Mouse (Mus musculus) neural tube, embryonic 14.5 days (tissue): ENCODE measurements at regions not wholly inside any gene's neighbourhood (a gene's known extent, or its start where the extent isn't known, plus 50 kb on each side); places are given as distances from the start of the nearest gene placed in this dataset.

Experiments used
- ATAC-seq: fragments of 200-750 bp; cut with Nextera tagmentation; 2 replicates; pipeline ENCODE4 v1.8.0; 2017; ENCODE audit warnings: low read depth, mild to moderate bottlenecking, moderate TSS enrichment, moderate library complexity
- H3K27ac ChIP-seq: fragments of 300-500 bp; sonication (generic); 2 replicates; pipeline ENCODE4 v1.5.1; 2014; ENCODE audit warnings: low read depth, mild to moderate bottlenecking, control low read depth, low read length, moderate library complexity, mixed read lengths
- H3K27me3 ChIP-seq: fragments of 300-500 bp; sonication (generic); 2 replicates; pipeline ENCODE4 v1.6.1; 2014; ENCODE audit warnings: low read length; ENCODE audit not compliant: control insufficient read depth, insufficient read depth
- H3K36me3 ChIP-seq: fragments of 300-500 bp; sonication (generic); 2 replicates; pipeline ENCODE4 v1.6.1; 2014; ENCODE audit warnings: low read length, mixed read lengths; ENCODE audit not compliant: control insufficient read depth, insufficient read depth
- H3K4me1 ChIP-seq: fragments of 300-500 bp; sonication (generic); 2 replicates; pipeline ENCODE4 v1.6.1; 2014; ENCODE audit warnings: low read length; ENCODE audit not compliant: control insufficient read depth, insufficient read depth
- H3K4me2 ChIP-seq: fragments of 300-500 bp; sonication (generic); 2 replicates; pipeline ENCODE4 v1.6.1; 2014; ENCODE audit warnings: mild to moderate bottlenecking, low read depth, low read length, control low read depth
- H3K4me3 ChIP-seq: fragments of 300-500 bp; sonication (generic); 2 replicates; pipeline ENCODE4 v1.5.1; 2014; ENCODE audit warnings: low read depth, low read length, control low read depth, mixed read lengths
- H3K9ac ChIP-seq: fragments of 300-500 bp; sonication (generic); replicated peaks from 2 replicates; pipeline ENCODE4 v1.6.1; 2014; ENCODE audit warnings: low read depth, mild to moderate bottlenecking, control low read depth, low read length, mixed read lengths
- H3K9me3 ChIP-seq: fragments of 300-500 bp; sonication (generic); 2 replicates; pipeline ENCODE4 v1.6.1; 2016; ENCODE audit warnings: low read length; ENCODE audit not compliant: control insufficient read depth
- WGBS: fragments of 180-500 bp; shearing (Covaris S2); extraction: QIAGEN DNeasy Blood & Tissue Kit; methylation state at CpG from one replicate; pipeline ENCODE4 v1.1.7; 2014; 5-methylcytosine and 5-hydroxymethylcytosine counted together

GRCm38 (mm10) chr11:63769738-63770137, 152.4 kb downstream of the Hs3st3b1 start:
- no peaks in the 10 kb centered on the region for H3K4me1 ChIP-seq
- no peak overlapping the region for H3K27ac ChIP-seq
- no peak overlapping the region for H3K9ac ChIP-seq

DNA sequence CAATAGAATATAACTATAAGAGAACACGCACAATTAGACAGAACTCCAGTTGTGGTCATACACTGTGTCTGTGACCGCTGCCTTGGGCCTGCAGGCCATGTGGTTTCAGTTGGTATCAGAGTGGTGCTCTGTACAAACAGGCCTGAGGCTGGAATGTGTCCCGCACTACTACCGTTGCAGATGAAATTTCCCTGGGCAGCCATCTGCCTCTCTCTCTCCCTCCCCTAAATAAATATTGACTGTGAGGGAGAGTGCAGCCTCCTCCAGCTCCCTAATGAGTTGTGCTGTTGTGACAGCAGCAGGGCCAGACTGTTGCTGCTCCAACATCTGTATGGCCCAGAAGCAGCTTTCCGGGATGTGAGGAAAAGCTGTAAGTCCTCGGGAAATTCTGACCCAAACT, 146.7 kb downstream of the Hs3st3b1 start:
- Histone ChIP-seq H3K27me3 (no peaks in the 10 kb centered on the region), H3K27ac (no peak overlapping the region), H3K4me3 (no peak overlapping the region), H3K36me3 (no peaks in the 10 kb centered on the region), H3K4me2 (no peak overlapping the region), H3K9ac (no peak overlapping the region), H3K4me1 (no peaks in the 10 kb centered on the region), H3K9me3 (no peaks in the 10 kb centered on the region)
- WGBS = 50% methylated on average over 6 of the region's 6 CpGs
- ATAC-seq = no peak; the same call in 1 of the 2 replicates

More at GRCm38 (mm10) chr11:63769738-63770137, 152.4 kb downstream of the Hs3st3b1 start:
- Histone ChIP-seq H3K4me2 (no peak overlapping the region), H3K4me3 (no peak overlapping the region), H3K9me3 (no peaks in the 10 kb centered on the region), H3K36me3 (no peaks in the 10 kb centered on the region), H3K27me3 (no peaks in the 10 kb centered on the region)
- WGBS = 97% methylated on average over 2 of the region's 2 CpGs
- no peak for ATAC-seq

DNA sequence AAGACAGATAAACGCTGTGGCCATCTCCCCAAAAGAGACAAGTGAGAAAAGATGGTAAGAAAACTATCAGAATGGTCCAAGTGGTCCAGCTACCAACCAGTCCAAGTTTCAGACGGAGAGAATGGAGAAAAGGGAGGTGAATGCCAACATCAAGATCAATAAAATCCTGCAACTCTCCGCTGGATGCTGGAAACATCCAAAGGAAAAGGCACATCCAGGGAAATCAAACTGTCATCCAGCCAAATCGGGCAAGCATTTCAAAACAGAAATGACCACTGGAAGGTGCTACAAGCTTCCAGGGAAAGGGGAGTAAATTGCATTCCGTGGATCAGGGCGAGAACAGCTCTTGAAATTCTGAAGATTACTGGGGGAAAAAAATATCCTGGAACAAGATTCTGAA, 142.7 kb downstream of the Hs3st3b1 start:
- no peaks in the 10 kb centered on the region for H3K9me3 ChIP-seq
- 86% methylated on average over 6 of the region's 6 CpGs for WGBS
- H3K27ac ChIP-seq = no peak overlapping the region
- H3K4me1 ChIP-seq = no peaks in the 10 kb centered on the region
- no peak overlapping the region for H3K9ac ChIP-seq
- no peaks in the 10 kb centered on the region for H3K27me3 ChIP-seq
- H3K4me2 ChIP-seq = no peak overlapping the region
- no peaks in the 10 kb centered on the region for H3K36me3 ChIP-seq
- ATAC-seq = no peak
- no peak overlapping the region for H3K4me3 ChIP-seq

DNA sequence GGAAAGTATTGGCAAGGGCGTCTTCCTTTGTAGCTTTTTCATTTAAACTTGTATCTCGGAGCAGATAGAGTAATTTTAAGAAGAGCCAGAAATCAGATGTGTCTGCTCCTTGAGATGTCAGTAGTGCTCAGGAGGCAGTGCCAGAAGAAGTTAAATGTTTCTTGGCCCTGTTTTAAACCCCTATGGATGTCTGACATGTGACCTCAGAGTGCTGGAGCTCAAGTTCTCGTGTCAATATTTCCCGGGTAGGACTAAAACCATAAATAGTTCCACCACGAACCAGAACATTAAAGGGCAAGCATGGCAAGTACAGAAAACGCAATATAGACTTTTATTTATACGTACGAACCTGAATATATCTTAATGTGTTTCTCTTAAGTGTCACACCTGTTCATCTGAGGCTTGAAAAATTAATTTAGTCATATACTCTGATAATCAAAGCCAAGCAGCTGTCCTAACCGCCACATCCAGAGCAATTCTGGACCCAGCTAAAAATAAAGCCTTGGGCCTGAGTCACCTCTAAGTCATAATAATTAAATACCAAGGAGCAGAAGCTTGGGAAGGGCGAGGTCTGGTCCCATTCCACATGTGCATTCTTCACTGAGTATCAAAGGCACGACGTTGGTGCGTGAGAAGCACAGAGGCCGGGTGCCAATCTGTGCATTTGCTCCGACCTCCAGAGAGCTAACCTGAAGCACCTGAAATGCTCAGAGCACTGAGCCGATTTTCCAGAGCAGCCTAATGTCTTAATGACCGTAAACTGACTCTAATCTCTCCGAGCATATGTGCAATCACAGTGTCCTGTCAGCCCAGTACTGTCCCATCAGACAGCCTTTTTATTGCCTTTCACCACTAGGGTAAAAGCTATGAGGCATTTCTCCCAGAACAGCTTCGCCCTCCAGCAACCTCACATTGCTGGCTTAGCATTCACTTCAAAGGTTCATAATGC, 139.8 kb downstream of the Hs3st3b1 start:
- no peak for ATAC-seq
- WGBS = 78% methylated on average over 19 of the region's 19 CpGs

GRCm38 (mm10) chr11:63785281-63785886, 136.7 kb downstream of the Hs3st3b1 start:
- no peaks in the 10 kb centered on the region for H3K36me3 ChIP-seq
- no peaks in the 10 kb centered on the region for H3K9me3 ChIP-seq
- no peaks in the 10 kb centered on the region; the same call in 1 of the 2 replicates for H3K4me1 ChIP-seq
- no peak overlapping the region for H3K4me3 ChIP-seq
- peak overlapping the region; percentile 6; the same call in 1 of the 2 replicates for H3K27ac ChIP-seq
- H3K27me3 ChIP-seq = no peaks in the 10 kb centered on the region
- peak; percentile 31; the same call in 1 of the 2 replicates for ATAC-seq
- no peak overlapping the region for H3K9ac ChIP-seq
- H3K4me2 ChIP-seq = no peak overlapping the region
- WGBS = 7% methylated on average over 8 of the region's 8 CpGs

More for the DNA sequence above, 139.8 kb downstream of the Hs3st3b1 start:
- no peaks in the 10 kb centered on the region for H3K9me3 ChIP-seq
- no peak overlapping the region for H3K4me2 ChIP-seq
- H3K4me1 ChIP-seq = no peaks in the 10 kb centered on the region; the same call in 1 of the 2 replicates
- H3K27ac ChIP-seq = no peak overlapping the region
- H3K4me3 ChIP-seq = no peak overlapping the region
- H3K9ac ChIP-seq = no peak overlapping the region
- H3K27me3 ChIP-seq = no peaks in the 10 kb centered on the region
- H3K36me3 ChIP-seq = no peaks in the 10 kb centered on the region

DNA sequence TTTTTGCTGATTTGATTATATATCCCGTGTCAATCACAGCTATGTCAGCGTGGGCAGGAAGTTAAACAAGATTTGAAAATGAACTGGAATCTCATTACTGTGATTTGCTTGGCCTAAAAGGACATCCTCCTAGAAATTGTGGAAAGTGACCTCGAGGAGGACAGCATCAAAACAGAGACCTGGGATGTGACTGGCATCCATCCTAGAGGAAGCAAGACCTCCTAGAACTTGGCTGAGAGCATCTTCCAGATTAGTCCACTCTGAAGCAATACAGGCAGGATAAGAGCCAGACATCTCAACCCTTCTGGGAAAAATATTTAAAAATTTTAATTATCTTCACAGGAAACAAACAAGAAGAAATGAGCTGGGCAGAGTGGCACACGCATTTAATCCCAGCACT, 136.1 kb downstream of the Hs3st3b1 start:
- no peaks in the 10 kb centered on the region for H3K27me3 ChIP-seq
- no peak overlapping the region for H3K4me3 ChIP-seq
- no peak overlapping the region for H3K9ac ChIP-seq
- no peak for ATAC-seq
- WGBS = 64% methylated on average over 4 of the region's 4 CpGs
- H3K36me3 ChIP-seq = no peaks in the 10 kb centered on the region
- no peaks in the 10 kb centered on the region for H3K9me3 ChIP-seq
- no peak overlapping the region for H3K27ac ChIP-seq
- no peaks in the 10 kb centered on the region; the same call in 1 of the 2 replicates for H3K4me1 ChIP-seq
- no peak overlapping the region for H3K4me2 ChIP-seq

GRCm38 (mm10) chr11:63789473-63790120, 132.5 kb downstream of the Hs3st3b1 start:
- Histone ChIP-seq H3K9ac (no peak overlapping the region), H3K4me2 (no peak overlapping the region), H3K27me3 (no peaks in the 10 kb centered on the region), H3K36me3 (no peaks in the 10 kb centered on the region), H3K9me3 (no peaks in the 10 kb centered on the region), H3K27ac (no peak overlapping the region), H3K4me1 (no peaks in the 10 kb centered on the region; the same call in 1 of the 2 replicates), H3K4me3 (no peak overlapping the region)
- WGBS = 76% methylated on average over 8 of the region's 8 CpGs
- ATAC-seq = no peak

DNA sequence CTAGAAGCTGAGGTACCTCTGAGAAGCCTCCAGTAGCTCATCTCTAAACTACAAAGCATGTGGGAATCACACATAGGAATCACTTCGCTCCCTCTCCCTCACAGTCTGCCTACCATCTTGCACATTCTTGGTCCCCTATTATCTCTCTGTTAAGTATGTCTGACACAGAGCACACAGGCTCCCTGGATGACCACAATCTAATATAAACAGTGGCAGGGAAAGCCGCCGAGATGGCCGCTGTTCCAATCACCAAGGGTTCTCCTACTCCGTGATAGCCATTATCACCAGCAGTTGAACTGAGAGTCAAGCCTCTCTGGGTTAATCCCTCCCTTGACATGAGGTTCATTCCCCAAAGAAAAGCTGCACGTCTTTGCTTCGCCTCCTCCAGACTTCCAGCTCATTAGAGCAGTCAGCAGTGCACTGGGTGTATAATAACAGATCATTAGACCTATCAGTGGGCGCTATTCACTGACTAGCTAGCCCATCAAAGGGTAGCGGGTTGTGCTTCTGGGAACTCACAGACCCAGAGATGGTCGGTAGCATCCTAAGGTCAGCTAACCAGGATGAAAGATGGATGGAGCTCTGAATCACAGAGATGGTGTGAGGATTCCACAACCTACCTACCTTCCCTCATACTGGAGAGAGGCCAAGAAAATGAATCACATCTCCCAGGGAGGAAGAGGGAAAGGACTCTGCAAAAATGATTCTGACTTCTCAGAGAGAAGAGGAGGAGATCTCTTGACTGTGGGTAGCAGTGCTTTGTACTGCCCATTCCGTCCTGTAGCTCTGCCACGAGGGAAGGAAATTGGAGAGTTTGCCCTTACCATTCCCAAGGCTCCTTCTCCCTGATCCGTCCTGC, 130.9 kb downstream of the Hs3st3b1 start:
- H3K4me3 ChIP-seq = no peak overlapping the region
- ATAC-seq = no peak
- H3K4me1 ChIP-seq = no peaks in the 10 kb centered on the region
- H3K9ac ChIP-seq = no peak overlapping the region
- H3K27ac ChIP-seq = no peak overlapping the region
- no peaks in the 10 kb centered on the region for H3K9me3 ChIP-seq
- H3K4me2 ChIP-seq = no peak overlapping the region
- H3K27me3 ChIP-seq = no peaks in the 10 kb centered on the region
- H3K36me3 ChIP-seq = no peaks in the 10 kb centered on the region
- 75% methylated on average over 13 of the region's 13 CpGs for WGBS
